Mouse (Mus musculus) common myeloid progenitor, adult 5-6 weeks (primary cell): ENCODE results near the gene Mink1. TPM values are rescaled to one million over a fixed set of nuclear protein-coding genes. Genes with fewer than 3 reads are reported as not detected.

Experiments
- total RNA-seq: library from RNA; stranded (forward); fragments of 200-1000, 187-1606 nt; gene quantifications from 2 replicates; pipeline ENCODE4 v1.2.3, GENCODE M21; 2017

The Mink1 gene
- total RNA-seq, 1 experiment from 2014 or later = 30.8 TPM

Other genes starting within 250 kb of the Mink1 start
- gene Alox12e, start 240.3 kb upstream of the Mink1 start, total RNA-seq = not detected in 2 replicates
- not detected in 2 replicates for gene Alox15, start 210.8 kb upstream of the Mink1 start, total RNA-seq
- gene Pelp1, start 152.8 kb upstream of the Mink1 start, total RNA-seq = 13.4 and 16.5 TPM in 2 replicates
- 43.6 and 46.6 TPM in 2 replicates for gene Arrb2, start 130.2 kb upstream of the Mink1 start, total RNA-seq
- 36.3 and 43.1 TPM in 2 replicates for gene Med11, start 111.0 kb upstream of the Mink1 start, total RNA-seq
- not detected in 2 replicates for gene Zmynd15, start 103.4 kb upstream of the Mink1 start, total RNA-seq
- gene Cxcl16, start 102.9 kb upstream of the Mink1 start, total RNA-seq = not detected in 2 replicates
- gene Tm4sf5, start 57.6 kb upstream of the Mink1 start, total RNA-seq = not detected in 2 replicates
- not detected in 2 replicates for gene Vmo1, start 48.3 kb upstream of the Mink1 start, total RNA-seq
- not detected in 2 replicates for gene Gltpd2, start 43.7 kb upstream of the Mink1 start, total RNA-seq
- gene Psmb6, start 37.5 kb upstream of the Mink1 start, total RNA-seq = 218 and 223 TPM in 2 replicates
- not detected in 2 replicates for gene Gm40193, start 29.9 kb upstream of the Mink1 start, total RNA-seq
- 1.2 and 2.7 TPM in 2 replicates for gene Pld2, start 22.8 kb upstream of the Mink1 start, total RNA-seq
- gene 4930544D05Rik, start 53.0 kb downstream of the Mink1 start, total RNA-seq = not detected in 2 replicates
- gene Chrne, start 56.3 kb downstream of the Mink1 start, total RNA-seq = 0.37 TPM in 1 of 2 replicates, not detected in the other
- 0.58 and 3.2 TPM in 2 replicates for gene Gp1ba, start 76.2 kb downstream of the Mink1 start, total RNA-seq
- 56.9 and 65.8 TPM in 2 replicates for gene Rnf167, start 84.4 kb downstream of the Mink1 start, total RNA-seq
- 52.5 and 60.6 TPM in 2 replicates for gene Slc25a11, start 84.6 kb downstream of the Mink1 start, total RNA-seq
- 437 and 465 TPM in 2 replicates for gene Pfn1, start 91.8 kb downstream of the Mink1 start, total RNA-seq
- 8.9 and 10.0 TPM in 2 replicates for gene Eno3, start 94.3 kb downstream of the Mink1 start, total RNA-seq
- 43.2 and 53.2 TPM in 2 replicates for gene Spag7, start 106.5 kb downstream of the Mink1 start, total RNA-seq
- 5.3 and 13.3 TPM in 2 replicates for gene Camta2, start 125.2 kb downstream of the Mink1 start, total RNA-seq
- gene Inca1, start 137.3 kb downstream of the Mink1 start, total RNA-seq = not detected in 2 replicates
- 4.7 and 8.6 TPM in 2 replicates for gene Kif1c, start 137.7 kb downstream of the Mink1 start, total RNA-seq
- gene Zfp3, start 201.3 kb downstream of the Mink1 start, total RNA-seq = 2.3 and 4.2 TPM in 2 replicates
- gene Scimp, start 249.7 kb downstream of the Mink1 start, total RNA-seq = not detected in 2 replicates